Mouse (Mus musculus): ENCODE measurements around the gene Fxyd1.

GRCm38 (mm10) chr7:31063074-31063560, 6.1 kb upstream of the Fxyd1 start:
- TF ChIP-seq CTCF (IDR thresholded peaks at IDR 0.05; ENCODE audit: low read depth) (no peak), EP300 (IDR thresholded peaks at IDR 0.05; ENCODE audit: low read depth) (no peak)

Data from liver, postnatal 0 days (tissue).